Mouse (Mus musculus): ENCODE measurements around the gene Stx3. TPM values are rescaled to one million over a fixed set of nuclear protein-coding genes. Genes with fewer than 3 reads are reported as not detected.

Stx3 gene
- total and polyA plus RNA-seq, 2 experiments from 2014 or later: 27.2 to 31.3 TPM

- WGBS: 53% methylated on average over 6 of the region's 6 CpGs
- no peaks in the 10 kb centered on the region; the same call in 1 of the 2 replicates for H3K4me1 ChIP-seq (ENCODE audit: insufficient read depth)
- H3K4me3 ChIP-seq (ENCODE audit: low read depth, low read length): no peak overlapping the region
- H3K9me3 ChIP-seq (ENCODE audit: low read length): no peaks in the 10 kb centered on the region
- no peak overlapping the region for H3K27ac ChIP-seq (ENCODE audit: low read depth, low read length)
- DNase-seq (no peak), ATAC-seq (no peak)
- no peak overlapping the region for H3K4me2 ChIP-seq (ENCODE audit: low read depth)
- no peak for TF ChIP-seq CTCF (IDR thresholded peaks at IDR 0.05; ENCODE audit: low read depth)
- H3K9ac ChIP-seq: no peak overlapping the region
- peaks cover 5% of the 10 kb centered on the region; the same call in 1 of the 2 replicates for H3K27me3 ChIP-seq (ENCODE audit: insufficient read depth, low read length)
- H3K36me3 ChIP-seq (ENCODE audit: insufficient read depth): no peaks in the 10 kb centered on the region
Observed at GRCm38 (mm10) chr19:11816706-11817105, 2.5 kb downstream of the Stx3 start.

- no peak for DNase-seq
- no peaks in the 10 kb centered on the region; the same call in 1 of the 2 replicates for H3K4me1 ChIP-seq (ENCODE audit: insufficient read depth)
- no peak for ATAC-seq
- H3K27me3 ChIP-seq (ENCODE audit: insufficient read depth, low read length): peaks cover 4% of the 10 kb centered on the region; the same call in 1 of the 2 replicates
- H3K9me3 ChIP-seq (ENCODE audit: low read length): no peaks in the 10 kb centered on the region
- H3K36me3 ChIP-seq (ENCODE audit: insufficient read depth): no peaks in the 10 kb centered on the region
- H3K4me2 ChIP-seq (ENCODE audit: low read depth): no peak overlapping the region
- H3K4me3 ChIP-seq (ENCODE audit: low read depth, low read length): no peak overlapping the region
- 83% methylated on average over 6 of the region's 6 CpGs for WGBS
- TF ChIP-seq CTCF (IDR thresholded peaks at IDR 0.05; ENCODE audit: low read depth): no peak
- H3K27ac ChIP-seq (ENCODE audit: low read depth, low read length): no peak overlapping the region
- H3K9ac ChIP-seq: no peak overlapping the region
Observed at GRCm38 (mm10) chr19:11814742-11815333, 4.4 kb downstream of the Stx3 start.

- Histone ChIP-seq H3K4me2 (ENCODE audit: low read depth) (no peak overlapping the region), H3K27ac (ENCODE audit: low read depth, low read length) (no peak overlapping the region), H3K9me3 (ENCODE audit: low read length) (no peaks in the 10 kb centered on the region), H3K4me3 (ENCODE audit: low read depth, low read length) (no peak overlapping the region), H3K36me3 (ENCODE audit: insufficient read depth) (no peaks in the 10 kb centered on the region), H3K27me3 (ENCODE audit: insufficient read depth, low read length) (no peaks in the 10 kb centered on the region), H3K4me1 (ENCODE audit: insufficient read depth) (no peaks in the 10 kb centered on the region), H3K9ac (no peak overlapping the region)
- WGBS: 9% methylated on average over 8 of the region's 8 CpGs
- DNase-seq: no peak
- no peak for TF ChIP-seq CTCF (IDR thresholded peaks at IDR 0.05; ENCODE audit: low read depth)
- no peak for ATAC-seq
Observed at GRCm38 (mm10) chr19:11813649-11814048, 5.6 kb downstream of the Stx3 start.

GRCm38 (mm10) chr19:11813136-11813535, 6.1 kb downstream of the Stx3 start:
- ATAC-seq (no peak), DNase-seq (no peak)
- Histone ChIP-seq H3K27ac (ENCODE audit: low read depth, low read length) (no peak overlapping the region), H3K9ac (no peak overlapping the region), H3K4me3 (ENCODE audit: low read depth, low read length) (no peak overlapping the region), H3K4me1 (ENCODE audit: insufficient read depth) (no peaks in the 10 kb centered on the region), H3K27me3 (ENCODE audit: insufficient read depth, low read length) (no peaks in the 10 kb centered on the region), H3K9me3 (ENCODE audit: low read length) (no peaks in the 10 kb centered on the region), H3K4me2 (ENCODE audit: low read depth) (no peak overlapping the region), H3K36me3 (ENCODE audit: insufficient read depth) (no peaks in the 10 kb centered on the region)
- WGBS: 57% methylated on average over 4 of the region's 4 CpGs
- no peak for TF ChIP-seq CTCF (IDR thresholded peaks at IDR 0.05; ENCODE audit: low read depth)

- Histone ChIP-seq H3K9me3 (ENCODE audit: low read length) (no peaks in the 10 kb centered on the region), H3K4me3 (ENCODE audit: low read depth, low read length) (no peak overlapping the region), H3K27ac (ENCODE audit: low read depth, low read length) (no peak overlapping the region), H3K36me3 (ENCODE audit: insufficient read depth) (no peaks in the 10 kb centered on the region), H3K9ac (no peak overlapping the region), H3K4me2 (ENCODE audit: low read depth) (no peak overlapping the region), H3K27me3 (ENCODE audit: insufficient read depth, low read length) (no peaks in the 10 kb centered on the region), H3K4me1 (ENCODE audit: insufficient read depth) (no peaks in the 10 kb centered on the region)
- DNase-seq (peak; percentile 6), ATAC-seq (peak; percentile 93)
- 31% methylated on average over 5 of the region's 5 CpGs for WGBS
- no peak for TF ChIP-seq CTCF (IDR thresholded peaks at IDR 0.05; ENCODE audit: low read depth)
Observed at GRCm38 (mm10) chr19:11811688-11812365, 7.4 kb downstream of the Stx3 start.

- H3K27ac ChIP-seq (ENCODE audit: low read depth, low read length): no peak overlapping the region
Observed at GRCm38 (mm10) chr19:11810856-11811255, 8.3 kb downstream of the Stx3 start.

GRCm38 (mm10) chr19:11810003-11810758, 9.0 kb downstream of the Stx3 start:
- no peak for TF ChIP-seq CTCF (IDR thresholded peaks at IDR 0.05; ENCODE audit: low read depth)
- no peak for ATAC-seq
- Histone ChIP-seq H3K9ac (no peak overlapping the region), H3K36me3 (ENCODE audit: insufficient read depth) (no peaks in the 10 kb centered on the region), H3K4me1 (ENCODE audit: insufficient read depth) (no peaks in the 10 kb centered on the region), H3K27ac (ENCODE audit: low read depth, low read length) (no peak overlapping the region), H3K9me3 (ENCODE audit: low read length) (no peaks in the 10 kb centered on the region), H3K27me3 (ENCODE audit: insufficient read depth, low read length) (no peaks in the 10 kb centered on the region), H3K4me2 (ENCODE audit: low read depth) (no peak overlapping the region), H3K4me3 (ENCODE audit: low read depth, low read length) (no peak overlapping the region)
- 85% methylated on average over 5 of the region's 5 CpGs for WGBS
- no peak for DNase-seq

More at GRCm38 (mm10) chr19:11810856-11811255, 8.3 kb downstream of the Stx3 start:
- no peak overlapping the region for H3K4me3 ChIP-seq (ENCODE audit: low read depth, low read length)
- no peaks in the 10 kb centered on the region for H3K4me1 ChIP-seq (ENCODE audit: insufficient read depth)
- H3K36me3 ChIP-seq (ENCODE audit: insufficient read depth): no peaks in the 10 kb centered on the region
- H3K4me2 ChIP-seq (ENCODE audit: low read depth): no peak overlapping the region
- ATAC-seq (no peak), DNase-seq (no peak)
- H3K27me3 ChIP-seq (ENCODE audit: insufficient read depth, low read length): no peaks in the 10 kb centered on the region
- no peaks in the 10 kb centered on the region for H3K9me3 ChIP-seq (ENCODE audit: low read length)
- no peak for TF ChIP-seq CTCF (IDR thresholded peaks at IDR 0.05; ENCODE audit: low read depth)
- no peak overlapping the region for H3K9ac ChIP-seq
- WGBS: 66% methylated on average over 1 of the region's 1 CpGs
